Mouse (Mus musculus) heart, postnatal 0 days (tissue): ENCODE results near the gene Sept1.

Source experiments
- CTCF ChIP-seq: IDR thresholded peaks from 2 replicates; pipeline ENCODE4 v1.5.1; 2016; ENCODE audit warnings: antibody characterized with exemption, control low read depth, low read depth
- EP300 ChIP-seq: IDR thresholded peaks from 2 replicates; pipeline ENCODE4 v1.6.1; 2016; ENCODE audit warnings: antibody characterized with exemption, low read depth

- no peak for TF ChIP-seq CTCF
- no peak for TF ChIP-seq EP300
These were observed 25.3 kb downstream of the Sept1 start for GRCm38 (mm10) chr7:127207374-127208294.
